Mouse (Mus musculus): ENCODE measurements around the gene Alpl.

DNA sequence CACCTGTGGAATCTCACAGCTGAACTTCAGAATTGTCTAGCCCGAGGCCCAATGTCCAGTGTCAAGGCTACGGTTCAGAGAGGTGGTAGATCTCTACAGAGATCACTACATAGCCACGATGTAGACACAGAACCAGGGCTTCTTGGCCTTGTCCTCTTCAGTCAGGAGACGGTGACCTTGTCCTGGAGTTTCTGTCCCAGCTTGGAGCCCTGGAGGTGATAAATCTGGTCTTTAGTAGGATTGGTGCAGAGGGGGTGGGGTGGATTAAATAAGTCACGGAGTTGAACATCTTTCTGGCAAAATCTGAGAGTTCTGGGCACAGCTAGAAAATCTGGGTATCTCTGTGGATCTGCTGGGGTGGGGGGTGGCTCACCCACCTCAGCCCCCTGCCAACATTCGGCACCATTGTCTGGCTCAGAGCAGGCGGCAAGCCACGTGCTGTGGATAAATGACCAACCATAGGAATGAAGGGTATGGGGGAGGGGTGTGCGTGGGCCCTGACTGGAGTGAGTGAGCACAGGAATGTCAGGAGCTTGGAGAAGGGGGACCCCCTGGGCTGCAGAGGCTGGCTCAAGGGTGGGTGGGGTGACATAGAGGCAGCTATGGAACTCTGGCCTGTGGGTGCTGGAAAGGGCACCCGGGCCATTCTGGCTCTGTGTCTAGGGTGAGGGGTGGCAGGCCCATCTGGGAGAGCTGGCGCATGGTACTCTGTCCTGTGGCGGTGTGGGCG, 98.9 kb downstream of the Alpl start:
- TF ChIP-seq ELF1 (IDR thresholded peaks at IDR 0.05; ENCODE audit: low read depth, low read length) = no peak
- TF ChIP-seq TBP (IDR thresholded peaks at IDR 0.05; ENCODE audit: low read depth, low read length) = no peak
- no peak for TF ChIP-seq POLR2A (IDR thresholded peaks at IDR 0.05; ENCODE audit: control insufficient read depth in 1 of 2, insufficient read depth in 1 of 2, low read depth in 1 of 2, low read length in 2 of 2, poor library complexity in 1 of 2)
- TF ChIP-seq TAL1 (IDR thresholded peaks at IDR 0.05; ENCODE audit: low read length) = no peak
- no peak for TF ChIP-seq CTCF (IDR thresholded peaks at IDR 0.05 in 2 of 3, conservative IDR thresholded peaks at IDR 0.05 in 1 of 3; ENCODE audit: control insufficient read depth in 1 of 3, insufficient read depth in 1 of 3, low read depth in 2 of 3, low read length in 3 of 3, poor library complexity in 1 of 3, severe bottlenecking in 1 of 3)
- TF ChIP-seq EP300 (IDR thresholded peaks at IDR 0.05; ENCODE audit: low read depth in 1 of 2, low read length in 2 of 2) = no peak
- no peak for TF ChIP-seq MAX (IDR thresholded peaks at IDR 0.05; ENCODE audit: low read length)
